Mouse (Mus musculus) CH12.LX (cell line): ENCODE results near the gene Ntrk2. TPM values are rescaled to one million over a fixed set of nuclear protein-coding genes. Genes with fewer than 3 reads are reported as not detected.

Experiments used
- DNase-seq: peaks from one replicate; pipeline ENCODE4 v3.0.0-alpha.2; 2013; ENCODE audit errors: extremely low read depth
- H3K27ac ChIP-seq: 2 replicates; pipeline ENCODE4 v1.5.1; 2012; ENCODE audit warnings: low read depth, mild to moderate bottlenecking, control low read depth, moderate library complexity; ENCODE audit not compliant: insufficient read depth
- H3K27me3 ChIP-seq: replicated peaks from 2 replicates; pipeline ENCODE3; 2012; ENCODE audit warnings: inconsistent platforms
- H3K36me3 ChIP-seq, 2 experiments: replicated peaks in 1 of 2; 2 replicates each; pipeline versions ENCODE3 to v1.6.1; 2012; ENCODE audit warnings: inconsistent platforms in 1 of 2, low read length in 1 of 2, mild to moderate bottlenecking in 1 of 2, mixed read lengths in 1 of 2, moderate library complexity in 1 of 2; ENCODE audit not compliant: control insufficient read depth in 1 of 2, insufficient read depth in 1 of 2
- H3K4me1 ChIP-seq, 2 experiments: 2 replicates each; pipeline ENCODE4 v1.6.1; 2012; ENCODE audit warnings: inconsistent platforms in 1 of 2, moderate library complexity in 1 of 2; ENCODE audit not compliant: insufficient read depth in 2 of 2, control insufficient read depth in 1 of 2
- H3K4me2 ChIP-seq: 2 replicates; pipeline ENCODE4 v1.6.1; 2012; ENCODE audit warnings: low read depth, mild to moderate bottlenecking, control low read depth; ENCODE audit not compliant: poor library complexity, insufficient read depth, severe bottlenecking
- H3K4me3 ChIP-seq, 3 experiments: fragments of 150-350 bp in 1 of 3; sonication (generic) in 1 of 3; replicated peaks in 1 of 3; 2 replicates each; pipeline versions ENCODE3 to v1.5.1; 2011 to 2012; ENCODE audit warnings: low read depth in 2 of 3, low read length in 2 of 3, mild to moderate bottlenecking in 2 of 3, moderate library complexity in 2 of 3, control low read depth in 1 of 3, improper control_type of control experiment in 1 of 3, inconsistent platforms in 1 of 3, mixed read lengths in 1 of 3; ENCODE audit not compliant: poor library complexity in 1 of 3
- H3K79me2 ChIP-seq: replicated peaks from 2 replicates; pipeline ENCODE4 v1.6.1; 2012; ENCODE audit warnings: mild to moderate bottlenecking, moderate library complexity; ENCODE audit not compliant: control insufficient read depth, poor library complexity, insufficient read depth, severe bottlenecking; ENCODE audit errors: extremely low read depth
- H3K9ac ChIP-seq: 2 replicates; pipeline ENCODE4 v1.6.1; 2012; ENCODE audit warnings: low read depth, mild to moderate bottlenecking, control low read depth, moderate library complexity; ENCODE audit not compliant: insufficient read depth
- H3K9me3 ChIP-seq: replicated peaks from 2 replicates; pipeline ENCODE3; 2012; ENCODE audit warnings: low read length, inconsistent platforms, mixed read lengths
- CHD2 ChIP-seq: IDR thresholded peaks from 2 replicates; pipeline ENCODE4 v1.6.1; 2011; ENCODE audit warnings: low read length, improper control_type of control experiment
- CTCF ChIP-seq, 2 experiments: IDR thresholded peaks in 1 of 2; conservative IDR thresholded peaks in 1 of 2; 2 replicates each; pipeline ENCODE4 v1.5.1; 2011 to 2012; ENCODE audit warnings: low read depth in 2 of 2, low read length in 2 of 2, improper control_type of control experiment in 1 of 2, inconsistent platforms in 1 of 2, mild to moderate bottlenecking in 1 of 2, moderate library complexity in 1 of 2
- ETS1 ChIP-seq: conservative IDR thresholded peaks from 2 replicates; pipeline ENCODE4 v1.6.1; 2012; ENCODE audit warnings: low read depth, mild to moderate bottlenecking, inconsistent platforms, low read length, improper control_type of control experiment, moderate library complexity
- GABPA ChIP-seq: IDR thresholded peaks from 2 replicates; pipeline ENCODE4 v1.6.1; 2012; ENCODE audit warnings: low read depth, low read length, improper control_type of control experiment, inconsistent platforms; ENCODE audit not compliant: insufficient replicate concordance
- IRF4 ChIP-seq: IDR thresholded peaks from 2 replicates; pipeline ENCODE4 v1.6.1; 2014; ENCODE audit warnings: low read depth, mild to moderate bottlenecking, inconsistent platforms, low read length, improper control_type of control experiment
- JUN ChIP-seq: IDR thresholded peaks from 2 replicates; pipeline ENCODE4 v1.6.1; 2011; ENCODE audit warnings: low read depth, mild to moderate bottlenecking, low read length, improper control_type of control experiment, moderate library complexity; ENCODE audit not compliant: insufficient read depth
- JUND ChIP-seq: conservative IDR thresholded peaks from 2 replicates; pipeline ENCODE4 v1.6.1; 2011; ENCODE audit warnings: low read depth, low read length, improper control_type of control experiment
- MAFK ChIP-seq: IDR thresholded peaks from 2 replicates; pipeline ENCODE4 v1.6.1; 2011; ENCODE audit warnings: low read length, improper control_type of control experiment; ENCODE audit not compliant: insufficient replicate concordance
- MXI1 ChIP-seq: IDR thresholded peaks from 2 replicates; pipeline ENCODE4 v1.6.1; 2011; ENCODE audit warnings: mild to moderate bottlenecking, low read depth, low read length, improper control_type of control experiment
- MYC ChIP-seq: IDR thresholded peaks from 2 replicates; pipeline ENCODE4 v1.6.1; 2011; ENCODE audit warnings: low read depth, mild to moderate bottlenecking, improper control_type of control experiment, low read length
- NRF1 ChIP-seq: IDR thresholded peaks from 2 replicates; pipeline ENCODE4 v1.6.1; 2014; ENCODE audit warnings: low read depth, mild to moderate bottlenecking, inconsistent platforms, low read length, improper control_type of control experiment, moderate library complexity
- TBP ChIP-seq: conservative IDR thresholded peaks from 2 replicates; pipeline ENCODE4 v1.6.1; 2011; ENCODE audit warnings: low read depth, low read length, improper control_type of control experiment
- UBTF ChIP-seq: IDR thresholded peaks from 2 replicates; pipeline ENCODE4 v1.6.1; 2012; ENCODE audit warnings: low read depth, mild to moderate bottlenecking, inconsistent platforms, low read length, improper control_type of control experiment, moderate library complexity
- USF1 ChIP-seq: IDR thresholded peaks from 2 replicates; pipeline ENCODE4 v1.6.1; 2014; ENCODE audit warnings: low read depth, mild to moderate bottlenecking, inconsistent platforms, low read length, improper control_type of control experiment
- ZC3H11A ChIP-seq: IDR thresholded peaks from 2 replicates; pipeline ENCODE4 v1.6.1; 2012; ENCODE audit warnings: low read depth, mild to moderate bottlenecking, inconsistent platforms, low read length, improper control_type of control experiment
- dilution Hi-C: fragments of 300-500 bp; cut with MboI; formaldehyde crosslinking; loops from 2 replicates; pipeline ENCODE4 v1.14.3; 2020; ENCODE audit warnings: low sequenced_read_pairs; ENCODE audit not compliant: extremely low pct_unique_long_range_greater_than_20kb, extremely low pct_ligation_motif_present
- in situ Hi-C: fragments of 300-500 bp; cut with MboI; formaldehyde crosslinking; loops from 3 replicates; pipeline ENCODE4 v1.14.3; 2019; ENCODE audit warnings: low sequenced_read_pairs, low pct_ligation_motif_present, low pct_unique_long_range_greater_than_20kb, mixed read lengths
- polyA plus RNA-seq: library from polyadenylated mRNA; unstranded; fragments of >175 nt; gene quantifications from 2 replicates; pipeline ENCODE4 v1.2.1, GENCODE M21; 2012; ENCODE audit warnings: low read depth; ENCODE audit not compliant: insufficient read length
- total RNA-seq, 2 experiments: library from RNA; depleted of rRNA; stranded (reverse); fragments of 300-350 nt in 1 of 2; fragments of >200 nt in 1 of 2; gene quantifications; 2 replicates each; pipeline ENCODE4 v1.2.3; 2012 to 2014

Ntrk2 gene
- total and polyA plus RNA-seq, 3 experiments = not detected

DNA sequence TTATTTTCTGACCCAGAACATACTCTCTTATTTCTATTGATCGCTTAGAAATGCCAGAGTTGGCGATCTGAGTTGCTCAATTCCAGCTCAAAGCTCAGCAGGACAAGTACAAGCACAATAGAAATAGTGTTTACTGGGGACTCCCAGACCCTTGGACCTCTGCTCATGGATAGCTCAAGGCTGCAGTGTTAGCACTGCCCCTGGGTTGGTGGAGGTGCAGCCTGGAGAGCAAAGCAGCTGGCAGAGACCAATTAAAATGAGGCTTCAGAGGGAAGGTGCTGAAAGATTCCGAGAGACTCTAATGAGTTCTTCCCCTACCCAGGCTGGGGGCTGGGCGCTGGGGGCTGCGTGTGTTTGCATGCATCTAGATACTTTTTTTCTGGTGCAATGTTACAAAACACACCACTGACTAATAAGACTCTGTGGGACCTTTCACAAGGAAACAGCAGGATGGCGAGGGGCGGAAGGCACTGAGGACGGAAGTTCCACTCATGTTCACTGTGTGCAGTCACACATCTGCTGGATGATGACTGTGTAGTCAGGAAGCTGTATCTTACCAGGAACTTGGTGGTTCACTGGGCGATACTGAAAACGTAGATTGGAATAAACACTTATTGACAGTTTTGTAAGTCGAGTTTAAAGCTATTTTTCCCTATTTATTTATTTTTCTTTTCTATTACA, 193.1 kb downstream of the Ntrk2 start:
- TF ChIP-seq GABPA = no peak
- TF ChIP-seq ZC3H11A = no peak
- no peak for TF ChIP-seq TBP
- TF ChIP-seq IRF4 = no peak
- no peak for TF ChIP-seq CTCF (conservative IDR thresholded peaks at IDR 0.05 in 1 of 2, IDR thresholded peaks at IDR 0.05 in 1 of 2; ENCODE audit: low read depth in 2 of 2, low read length in 2 of 2)
- TF ChIP-seq UBTF = no peak
- TF ChIP-seq JUND = no peak
- no peak for TF ChIP-seq MYC
- TF ChIP-seq MXI1 = no peak
- TF ChIP-seq MAFK = no peak
- TF ChIP-seq NRF1 = no peak
- no peak for TF ChIP-seq JUN
- TF ChIP-seq ETS1 = no peak
- no peak for TF ChIP-seq CHD2
- no peak for TF ChIP-seq USF1
- DNase-seq = no peak
- H3K9ac ChIP-seq = no peak overlapping the region
- no peak overlapping the region for H3K27ac ChIP-seq
- peaks cover 76% of the 10 kb centered on the region for H3K9me3 ChIP-seq
- H3K27me3 ChIP-seq = no peaks in the 10 kb centered on the region
- in situ Hi-C loops = no loop called here
- H3K36me3 ChIP-seq = no peaks in the 10 kb centered on the region
- no peak overlapping the region for H3K4me2 ChIP-seq
- dilution Hi-C loops = no loop called here
- no peaks in the 10 kb centered on the region for H3K4me1 ChIP-seq
- H3K4me3 ChIP-seq = no peak overlapping the region
- H3K79me2 ChIP-seq = no peaks in the 10 kb centered on the region

DNA sequence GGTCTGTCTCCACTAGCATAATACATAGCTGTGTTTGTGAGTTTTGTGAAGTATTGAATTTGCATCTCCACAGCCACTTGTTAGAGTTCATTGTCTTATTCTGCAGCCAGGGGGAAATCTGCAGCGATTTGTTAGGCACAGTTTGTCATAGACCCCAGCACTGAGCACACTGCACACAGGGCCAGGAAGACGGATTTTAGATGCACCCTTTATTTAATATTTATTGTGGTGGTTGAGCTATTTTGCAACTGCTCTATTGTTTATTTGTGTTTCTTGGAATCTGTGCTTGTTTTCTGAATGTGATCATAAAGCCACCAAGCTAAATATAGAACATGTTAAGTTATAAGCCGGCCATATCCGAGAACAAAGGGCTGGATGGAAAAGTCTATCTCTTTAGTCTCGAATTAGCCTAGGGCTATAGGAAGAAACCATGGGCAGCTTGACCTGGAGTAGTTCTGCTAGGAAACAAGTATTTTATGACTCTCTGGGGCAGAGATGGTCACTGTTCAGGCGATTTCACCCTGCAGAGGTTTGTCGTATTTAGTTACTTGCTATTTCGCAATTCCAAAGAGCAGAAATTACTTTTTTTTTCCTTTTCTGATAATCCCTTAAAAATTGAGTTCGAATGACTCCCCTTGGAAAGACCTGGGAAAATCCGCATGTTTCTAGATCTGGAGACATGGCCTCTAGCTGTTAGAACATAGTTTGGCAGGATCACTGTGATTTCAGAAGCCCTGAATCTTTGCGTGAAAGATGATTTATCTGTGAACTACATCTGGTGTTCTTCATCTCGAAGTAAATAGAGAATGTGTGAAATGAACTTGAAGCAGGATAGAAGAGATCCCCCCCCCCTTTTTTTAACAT, 196.8 kb downstream of the Ntrk2 start:
- Histone ChIP-seq H3K36me3 (no peaks in the 10 kb centered on the region), H3K27me3 (no peaks in the 10 kb centered on the region), H3K4me3 (no peak overlapping the region), H3K79me2 (no peaks in the 10 kb centered on the region), H3K27ac (no peak overlapping the region), H3K9ac (no peak overlapping the region), H3K4me1 (no peaks in the 10 kb centered on the region), H3K4me2 (no peak overlapping the region), H3K9me3 (peaks cover 77% of the 10 kb centered on the region)
- dilution Hi-C loops (no loop called here), in situ Hi-C loops (no loop called here)
- no peak for TF ChIP-seq JUND
- DNase-seq = no peak
